Mouse (Mus musculus) embryonic facial prominence, embryonic 13.5 days (tissue): ENCODE results near the gene Cryba4. TPM values are rescaled to one million over a fixed set of nuclear protein-coding genes. Genes with fewer than 3 reads are reported as not detected.

Source experiments
- ATAC-seq: fragments of 200-750 bp; cut with Nextera tagmentation; 2 replicates; pipeline ENCODE4 v1.8.0; 2017; ENCODE audit warnings: low read depth; ENCODE audit not compliant: insufficient number of reproducible peaks, insufficient read depth, low FRiP score, low TSS enrichment
- H3K27ac ChIP-seq: fragments of 300-500 bp; sonication (generic); 2 replicates; pipeline ENCODE4 v1.5.1; 2015; ENCODE audit warnings: moderate library complexity, mild to moderate bottlenecking, inconsistent platforms
- H3K27me3 ChIP-seq: fragments of 300-500 bp; sonication (generic); 2 replicates; pipeline ENCODE4 v1.6.1; 2015; ENCODE audit warnings: mild to moderate bottlenecking, inconsistent platforms
- H3K36me3 ChIP-seq: fragments of 300-500 bp; sonication (generic); 2 replicates; pipeline ENCODE4 v1.6.1; 2015; ENCODE audit warnings: mild to moderate bottlenecking, inconsistent platforms
- H3K4me1 ChIP-seq: fragments of 300-500 bp; sonication (generic); 2 replicates; pipeline ENCODE4 v1.6.1; 2015; ENCODE audit warnings: inconsistent platforms
- H3K4me2 ChIP-seq: fragments of 300-500 bp; sonication (generic); 2 replicates; pipeline ENCODE4 v1.6.1; 2015; ENCODE audit warnings: moderate library complexity, mild to moderate bottlenecking, inconsistent platforms
- H3K4me3 ChIP-seq: fragments of 300-500 bp; sonication (generic); 2 replicates; pipeline ENCODE4 v1.5.1; 2015; ENCODE audit warnings: mild to moderate bottlenecking, inconsistent platforms
- H3K9ac ChIP-seq: fragments of 300-500 bp; sonication (generic); 2 replicates; pipeline ENCODE4 v1.6.1; 2015; ENCODE audit warnings: mild to moderate bottlenecking, inconsistent platforms
- H3K9me3 ChIP-seq: fragments of 300-500 bp; sonication (generic); 2 replicates; pipeline ENCODE4 v1.6.1; 2016; ENCODE audit warnings: inconsistent platforms
- WGBS: fragments of 180-500 bp; shearing (Covaris S2); methylation state at CpG from one replicate; pipeline ENCODE4 v1.1.7; 2015; ENCODE audit warnings: mixed read lengths; 5-methylcytosine and 5-hydroxymethylcytosine counted together
- polyA plus RNA-seq: library from polyadenylated mRNA; unstranded; fragments of >200 nt; fragmentation: Nextera tagmentation; extraction: Ambion mirVana; gene quantifications from 2 replicates; pipeline ENCODE4 v1.2.1, GENCODE M21; 2015

Gene Cryba4
- polyA plus RNA-seq, 1 experiment from 2014 or later = 1.9 TPM

DNA sequence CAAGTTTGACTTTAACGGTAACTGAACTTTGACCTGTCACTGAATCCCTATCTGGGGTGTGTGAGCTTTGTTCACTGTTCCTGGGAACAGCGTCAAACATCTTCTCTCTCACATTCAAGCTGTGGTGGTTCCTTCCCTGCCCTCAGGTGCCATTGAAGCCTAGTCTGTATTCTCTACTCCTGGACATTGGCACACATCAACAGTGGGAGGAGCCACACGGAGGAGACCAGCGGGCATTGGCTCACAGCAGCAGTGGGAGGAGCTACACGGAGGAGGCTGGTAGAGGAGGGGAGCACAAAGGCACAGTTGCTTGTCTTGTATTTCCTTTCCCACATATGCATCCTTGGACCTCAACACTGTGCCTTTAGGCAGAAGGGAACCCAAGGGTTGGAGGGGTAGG, 9.3 kb downstream of the Cryba4 start:
- Histone ChIP-seq H3K9ac (no peak overlapping the region), H3K27me3 (peaks cover 29% of the 10 kb centered on the region), H3K4me1 (peaks cover 17% of the 10 kb centered on the region), H3K36me3 (no peaks in the 10 kb centered on the region), H3K4me3 (no peak overlapping the region), H3K4me2 (no peak overlapping the region), H3K27ac (no peak overlapping the region), H3K9me3 (no peaks in the 10 kb centered on the region)
- WGBS = 53% methylated on average over 5 of the region's 5 CpGs
- no peak for ATAC-seq

DNA sequence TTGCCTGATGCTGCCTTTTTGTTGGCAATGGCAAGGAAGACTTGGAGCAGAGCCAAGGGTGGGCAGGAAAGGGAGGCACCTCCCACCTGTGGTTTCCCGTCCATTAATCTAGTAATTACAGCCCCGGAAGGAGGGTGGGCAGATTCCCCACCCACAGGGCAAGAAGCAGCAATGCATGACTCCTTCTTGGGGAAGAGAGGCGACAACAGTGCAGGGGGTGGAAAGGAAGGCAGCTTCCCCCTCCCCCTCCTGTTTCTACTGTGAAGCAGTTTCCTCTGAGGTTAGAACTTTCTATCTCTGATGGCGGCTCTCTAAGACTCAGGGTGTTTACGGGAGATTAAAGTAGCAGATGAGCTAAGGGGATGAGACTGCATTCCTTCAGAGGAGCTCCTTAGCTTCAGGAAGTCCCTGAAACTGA, 9.9 kb downstream of the Cryba4 start:
- Histone ChIP-seq H3K4me2 (no peak overlapping the region), H3K4me3 (no peak overlapping the region), H3K36me3 (no peaks in the 10 kb centered on the region), H3K9me3 (no peaks in the 10 kb centered on the region), H3K9ac (peak overlapping the region; percentile 40; the same call in 1 of the 2 replicates), H3K4me1 (peaks cover 20% of the 10 kb centered on the region), H3K27me3 (peaks cover 34% of the 10 kb centered on the region), H3K27ac (no peak overlapping the region)
- ATAC-seq = no peak
- 47% methylated on average over 5 of the region's 5 CpGs for WGBS

DNA sequence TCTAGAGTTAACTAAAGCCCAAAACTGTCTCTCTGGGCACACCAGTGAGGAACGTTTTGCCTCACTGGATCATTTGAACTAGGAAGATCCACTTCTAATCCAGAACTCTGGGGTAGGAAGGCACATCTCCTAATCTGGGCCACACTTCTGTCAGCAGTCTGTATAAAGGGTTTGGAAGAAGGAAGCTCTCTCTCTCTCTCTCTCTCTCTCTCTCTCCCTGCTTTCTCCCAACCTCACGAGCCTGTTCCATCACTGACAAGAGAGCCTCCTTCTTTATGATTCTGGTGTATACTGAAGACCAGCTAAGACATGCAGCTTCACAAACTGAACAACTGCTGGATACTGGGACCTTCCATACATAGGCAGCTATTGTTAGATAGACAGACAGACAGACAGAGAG, 10.5 kb downstream of the Cryba4 start:
- ATAC-seq = no peak
- H3K4me1 ChIP-seq = peaks cover 22% of the 10 kb centered on the region
- H3K9me3 ChIP-seq = no peaks in the 10 kb centered on the region
- no peak overlapping the region for H3K4me2 ChIP-seq
- no peak overlapping the region for H3K27ac ChIP-seq
- no peak overlapping the region for H3K4me3 ChIP-seq
- WGBS = 74% methylated on average over 2 of the region's 2 CpGs
- peak overlapping the region; percentile 40; the same call in 1 of the 2 replicates for H3K9ac ChIP-seq
- peaks cover 34% of the 10 kb centered on the region for H3K27me3 ChIP-seq
- no peaks in the 10 kb centered on the region for H3K36me3 ChIP-seq

DNA sequence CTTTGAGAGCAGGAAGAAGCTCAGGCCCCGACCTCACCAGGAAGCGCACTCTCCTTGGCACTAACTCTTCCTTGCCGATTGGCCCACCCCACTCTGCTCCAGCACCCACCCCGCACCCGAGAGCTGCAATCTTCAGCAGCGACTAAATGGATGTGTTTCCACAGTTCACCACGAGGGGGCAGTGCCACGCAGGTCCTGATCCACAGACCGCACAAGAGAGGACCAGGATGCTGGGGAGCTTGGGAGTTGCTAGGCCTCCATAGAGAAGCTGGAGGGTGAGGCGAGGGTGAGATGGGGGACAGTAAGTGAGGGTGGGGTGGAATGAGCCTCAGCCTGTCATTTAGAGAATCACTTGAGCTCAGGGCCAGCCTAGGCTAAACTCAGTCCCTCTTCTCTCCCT, 11.6 kb downstream of the Cryba4 start:
- Histone ChIP-seq H3K27me3 (peaks cover 37% of the 10 kb centered on the region), H3K27ac (no peak overlapping the region), H3K4me1 (peaks cover 22% of the 10 kb centered on the region), H3K36me3 (no peaks in the 10 kb centered on the region), H3K9me3 (no peaks in the 10 kb centered on the region; the same call in 1 of the 2 replicates), H3K4me2 (peak overlapping the region; percentile 48), H3K4me3 (peak overlapping the region; percentile 15; the same call in 1 of the 2 replicates), H3K9ac (no peak overlapping the region)
- peak; percentile 16; the same call in 1 of the 2 replicates for ATAC-seq
- WGBS = 2% methylated on average over 10 of the region's 10 CpGs

DNA sequence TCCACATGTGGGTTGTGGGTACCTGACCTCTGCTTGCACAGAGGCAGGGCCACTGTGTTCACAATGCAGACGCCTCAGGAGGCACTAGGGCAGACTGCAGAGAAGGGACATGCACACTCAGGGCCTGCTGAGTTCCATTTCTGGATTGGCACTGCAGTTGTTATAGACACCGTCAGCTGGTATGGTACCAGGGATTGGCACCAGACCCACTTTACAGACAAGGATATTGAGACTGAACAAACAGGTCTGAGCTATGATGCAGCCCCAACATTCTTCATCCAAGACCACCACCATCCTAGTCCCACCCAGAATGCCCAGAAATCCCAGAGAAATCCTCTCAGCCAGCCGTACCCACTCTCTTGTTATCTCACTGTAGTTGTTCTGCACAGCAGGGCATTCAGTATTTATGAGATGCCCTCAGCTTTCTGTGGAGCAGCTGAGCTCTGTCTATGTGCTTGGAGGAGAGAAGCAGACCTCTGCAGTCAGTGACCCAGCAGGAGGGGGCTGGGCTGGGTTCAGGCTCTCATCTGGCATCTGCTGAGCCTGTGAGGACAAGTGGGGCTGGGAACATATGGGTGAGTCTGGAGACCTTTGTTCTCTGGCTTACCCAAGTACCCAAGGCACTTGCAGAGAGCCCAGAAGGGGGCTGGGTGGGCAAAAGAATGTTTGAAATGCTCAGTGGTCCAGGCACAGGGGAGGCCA, 13.4 kb downstream of the Cryba4 start:
- Histone ChIP-seq H3K27ac (no peak overlapping the region), H3K4me3 (no peak overlapping the region), H3K9ac (no peak overlapping the region), H3K4me2 (no peak overlapping the region), H3K27me3 (peaks cover 42% of the 10 kb centered on the region), H3K9me3 (no peaks in the 10 kb centered on the region; the same call in 1 of the 2 replicates), H3K4me1 (peaks cover 14% of the 10 kb centered on the region), H3K36me3 (no peaks in the 10 kb centered on the region)
- 77% methylated on average over 3 of the region's 3 CpGs for WGBS
- no peak for ATAC-seq

DNA sequence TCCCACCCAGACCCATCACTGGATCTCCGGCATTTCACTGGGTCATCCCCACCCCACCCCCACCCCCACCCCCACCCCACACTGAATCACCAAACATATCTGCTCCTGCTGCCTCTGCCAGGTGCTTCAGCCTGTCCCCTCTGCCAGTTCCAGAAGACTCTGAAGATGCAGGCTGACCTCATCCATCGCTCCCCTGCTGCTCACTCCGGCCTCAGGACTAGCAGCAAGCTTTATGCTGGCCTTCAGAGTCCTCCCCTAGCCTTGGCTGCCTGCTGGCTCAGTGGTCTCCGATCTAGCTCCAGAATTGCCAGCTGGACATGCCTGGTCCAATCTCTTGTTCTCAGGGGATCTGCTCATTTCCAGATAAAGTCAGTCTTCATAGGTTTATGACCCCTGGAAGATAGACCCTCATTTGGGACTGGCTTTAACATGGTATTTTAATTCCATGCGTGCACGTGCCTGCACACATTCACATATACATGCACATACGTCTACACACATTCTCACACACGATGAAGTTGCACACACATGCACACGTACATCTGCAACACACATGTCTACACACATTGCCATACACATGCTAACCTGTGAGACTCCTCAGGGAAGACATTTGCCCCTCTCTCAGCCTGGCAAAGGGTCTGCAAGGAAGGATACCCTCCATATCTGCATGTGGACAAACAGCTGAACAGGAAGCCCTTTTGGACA, 14.3 kb downstream of the Cryba4 start:
- no peak overlapping the region for H3K4me3 ChIP-seq
- peaks cover 12% of the 10 kb centered on the region for H3K4me1 ChIP-seq
- H3K4me2 ChIP-seq = no peak overlapping the region
- 52% methylated on average over 9 of the region's 9 CpGs for WGBS
- ATAC-seq = no peak
- no peaks in the 10 kb centered on the region; the same call in 1 of the 2 replicates for H3K9me3 ChIP-seq
- H3K27ac ChIP-seq = no peak overlapping the region
- H3K9ac ChIP-seq = no peak overlapping the region
- H3K27me3 ChIP-seq = peaks cover 42% of the 10 kb centered on the region
- no peaks in the 10 kb centered on the region for H3K36me3 ChIP-seq

DNA sequence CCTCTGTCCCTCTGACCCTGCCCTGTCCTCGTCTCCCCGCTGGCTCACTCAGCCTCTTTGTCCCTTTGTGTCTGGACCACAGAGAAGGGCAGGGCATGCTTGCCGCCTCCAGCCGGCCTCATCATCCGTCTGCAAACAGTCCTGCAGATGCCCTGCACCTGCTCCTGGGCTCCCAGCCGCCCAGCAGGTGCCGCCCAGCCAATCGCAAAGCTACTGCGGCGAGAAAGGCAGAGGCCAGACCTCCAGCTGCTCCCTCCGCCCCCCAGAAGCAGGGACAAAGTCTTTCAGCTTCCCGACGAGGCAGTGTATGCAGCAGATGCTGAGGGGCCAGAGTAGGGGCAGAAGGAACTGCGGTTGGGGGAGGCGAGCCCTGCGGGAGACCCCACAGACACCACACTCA, 14.9 kb downstream of the Cryba4 start:
- no peak overlapping the region for H3K27ac ChIP-seq
- ATAC-seq = no peak
- no peaks in the 10 kb centered on the region; the same call in 1 of the 2 replicates for H3K9me3 ChIP-seq
- H3K27me3 ChIP-seq = peaks cover 42% of the 10 kb centered on the region
- H3K4me3 ChIP-seq = no peak overlapping the region
- peak overlapping the region; percentile 59 for H3K9ac ChIP-seq
- peak overlapping the region; percentile 31; the same call in 1 of the 2 replicates for H3K4me2 ChIP-seq
- peaks cover 10% of the 10 kb centered on the region for H3K4me1 ChIP-seq
- no peaks in the 10 kb centered on the region for H3K36me3 ChIP-seq
- WGBS = 2% methylated on average over 16 of the region's 16 CpGs

DNA sequence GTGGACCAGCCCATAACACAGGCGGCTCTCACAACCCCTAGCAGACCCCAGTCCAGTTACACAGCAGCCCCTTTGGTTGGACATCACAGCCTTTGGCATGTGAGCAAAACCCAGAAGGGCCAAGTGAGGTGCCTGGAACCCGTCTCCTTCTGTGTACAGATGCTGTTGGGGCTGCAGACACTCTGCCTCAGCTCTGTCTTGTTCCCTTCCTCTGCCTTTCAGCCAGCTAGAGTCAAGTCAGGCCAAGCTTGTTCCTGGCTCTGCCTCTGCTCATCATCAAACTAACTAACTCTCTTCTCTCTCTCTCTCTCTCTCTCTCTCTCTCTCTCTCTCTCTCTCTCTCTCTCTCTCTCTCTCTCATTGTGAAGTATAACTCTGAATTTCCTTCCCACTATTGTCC, 15.7 kb downstream of the Cryba4 start:
- Histone ChIP-seq H3K4me1 (peaks cover 5% of the 10 kb centered on the region), H3K4me2 (no peak overlapping the region), H3K4me3 (no peak overlapping the region), H3K9ac (no peak overlapping the region), H3K9me3 (no peaks in the 10 kb centered on the region; the same call in 1 of the 2 replicates), H3K27ac (no peak overlapping the region), H3K36me3 (no peaks in the 10 kb centered on the region), H3K27me3 (peaks cover 47% of the 10 kb centered on the region)
- WGBS = 64% methylated on average over 2 of the region's 2 CpGs
- ATAC-seq = no peak

DNA sequence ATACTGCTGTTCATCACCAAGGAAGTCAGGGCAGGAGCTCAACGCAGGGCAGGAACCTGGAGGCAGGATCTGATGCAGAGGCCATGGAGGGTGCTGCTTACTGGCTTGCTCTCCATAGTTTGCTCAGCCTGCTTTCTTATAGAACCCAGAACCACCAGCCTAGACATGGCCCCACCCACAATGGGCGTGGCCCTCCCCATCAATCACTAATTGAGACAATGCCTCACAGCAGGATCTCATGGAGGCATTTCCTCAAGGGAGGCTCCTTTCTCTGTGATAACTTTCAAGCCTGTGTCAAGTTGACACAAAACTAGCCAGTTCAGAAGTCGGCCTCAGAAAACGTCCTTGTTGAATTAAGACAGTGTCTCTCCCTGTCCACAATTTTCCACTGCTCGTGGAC, 16.5 kb downstream of the Cryba4 start:
- Histone ChIP-seq H3K9me3 (no peaks in the 10 kb centered on the region; the same call in 1 of the 2 replicates), H3K27ac (no peak overlapping the region), H3K9ac (no peak overlapping the region), H3K4me1 (peaks cover 5% of the 10 kb centered on the region), H3K4me2 (no peak overlapping the region), H3K27me3 (peaks cover 55% of the 10 kb centered on the region), H3K4me3 (no peak overlapping the region), H3K36me3 (no peaks in the 10 kb centered on the region)
- no peak for ATAC-seq
- 62% methylated on average over 5 of the region's 5 CpGs for WGBS

DNA sequence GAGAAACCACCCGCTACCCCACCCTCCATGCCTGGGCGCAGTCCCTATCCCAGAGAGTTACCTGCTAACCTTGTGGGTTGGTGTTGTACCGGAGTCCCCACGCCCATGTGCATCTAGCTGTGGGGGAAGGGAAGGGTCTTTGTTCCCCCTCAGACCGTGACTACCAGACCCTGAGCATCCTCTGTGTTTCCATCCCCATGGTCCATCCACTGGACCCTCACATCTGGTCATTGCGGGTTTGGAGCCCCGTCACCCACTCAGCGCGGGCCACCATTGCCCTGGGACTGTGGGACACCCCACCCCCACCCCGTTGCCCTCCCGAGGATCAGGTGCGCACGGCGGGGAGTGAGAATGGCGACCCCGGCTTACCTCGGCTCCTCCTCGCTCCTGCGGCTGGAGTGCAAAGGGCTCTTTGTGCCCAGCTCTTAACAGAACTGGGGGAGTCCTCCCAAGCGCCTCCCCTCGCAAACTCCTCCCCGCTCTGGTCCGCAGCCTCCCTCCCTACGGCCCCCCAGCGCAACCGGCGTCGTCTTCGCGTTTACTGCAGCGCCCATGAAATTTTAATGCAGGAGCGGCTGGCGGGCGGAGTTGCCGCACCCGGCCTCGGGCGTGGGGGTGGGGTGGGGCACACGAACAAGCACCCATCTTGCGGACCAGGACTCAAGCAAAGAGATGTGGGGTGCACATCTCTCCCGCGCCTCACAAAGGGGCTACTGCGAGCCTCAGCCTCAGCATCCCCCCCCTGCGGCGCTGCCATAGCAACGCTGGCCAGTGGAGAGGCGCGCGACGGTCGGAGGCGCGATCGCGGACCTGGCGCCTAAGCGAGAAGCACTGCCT, 23.9 kb downstream of the Cryba4 start:
- H3K27ac ChIP-seq = no peak overlapping the region
- under 1% methylated on average over 57 of the region's 57 CpGs for WGBS

DNA sequence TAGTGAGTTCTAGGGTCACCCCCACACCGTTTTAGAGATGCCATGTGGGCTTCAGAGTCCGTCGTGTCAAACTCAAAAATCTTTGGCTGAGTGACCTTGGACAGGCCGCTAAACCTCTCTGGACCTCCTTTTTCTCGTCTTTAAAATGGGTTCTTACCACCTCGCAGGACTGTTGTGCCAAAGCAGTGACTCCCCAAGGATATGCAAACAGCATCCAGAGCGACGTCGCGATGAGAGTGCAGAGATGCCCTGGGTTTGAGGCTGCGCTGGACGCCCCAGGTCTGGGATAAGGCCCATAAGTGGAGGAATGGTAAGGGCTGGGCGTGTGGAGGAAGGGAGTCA, 24.4 kb downstream of the Cryba4 start:
- H3K9ac ChIP-seq = peak overlapping the region; percentile 67
- H3K27ac ChIP-seq = no peak overlapping the region
- no peaks in the 10 kb centered on the region for H3K36me3 ChIP-seq
- H3K4me3 ChIP-seq = peak overlapping the region; percentile 48
- peaks cover 24% of the 10 kb centered on the region for H3K4me1 ChIP-seq
- peak overlapping the region; percentile 76 for H3K4me2 ChIP-seq
- H3K27me3 ChIP-seq = peaks cover 77% of the 10 kb centered on the region
- no peaks in the 10 kb centered on the region for H3K9me3 ChIP-seq
- ATAC-seq = no peak
- WGBS = 2% methylated on average over 13 of the region's 13 CpGs

More for the DNA sequence above, 23.9 kb downstream of the Cryba4 start:
- Histone ChIP-seq H3K4me3 (peak overlapping the region; percentile 48), H3K4me2 (peak overlapping the region; percentile 76), H3K27me3 (peaks cover 77% of the 10 kb centered on the region), H3K36me3 (no peaks in the 10 kb centered on the region), H3K9me3 (no peaks in the 10 kb centered on the region), H3K9ac (peak overlapping the region; percentile 67), H3K4me1 (peaks cover 24% of the 10 kb centered on the region)
- ATAC-seq = no peak
